Mouse (Mus musculus) brain, embryonic 14.5 days (tissue): ENCODE results near the gene Fam104a. TPM values are rescaled to one million over a fixed set of nuclear protein-coding genes. Genes with fewer than 3 reads are reported as not detected.

Source experiments
- DNase-seq: peaks from one replicate; pipeline ENCODE4 v3.0.0-alpha.2; 2011; ENCODE audit warnings: low read depth
- CTCF ChIP-seq: fragments of 200-500 bp; IDR thresholded peaks from 2 replicates; pipeline ENCODE4 v1.5.1; 2012; ENCODE audit warnings: inconsistent platforms, mild to moderate bottlenecking, moderate library complexity, borderline replicate concordance; ENCODE audit not compliant: insufficient read depth, insufficient read length; ENCODE audit errors: extremely low read depth
- POLR2A ChIP-seq: fragments of 200-500 bp; IDR thresholded peaks from 2 replicates; pipeline ENCODE4 v1.6.1; 2012; ENCODE audit warnings: mild to moderate bottlenecking, inconsistent platforms, borderline replicate concordance; ENCODE audit not compliant: poor library complexity, insufficient read depth, insufficient read length, severe bottlenecking; ENCODE audit errors: extremely low read depth
- polyA plus RNA-seq: library from polyadenylated mRNA; depleted of rRNA; stranded (reverse); fragments of >200 nt; gene quantifications from 2 replicates; pipeline ENCODE4 v1.2.3, GENCODE M21; 2012

Fam104a gene
- polyA plus RNA-seq, 1 experiment: 30.2 TPM

GRCm38 (mm10) chr11:113645181-113645580, 38.8 kb downstream of the Fam104a start:
- TF ChIP-seq POLR2A (no peak), CTCF (no peak)
- DNase-seq: no peak

GRCm38 (mm10) chr11:113638680-113639079, 45.3 kb downstream of the Fam104a start:
- DNase-seq: no peak
- no peak for TF ChIP-seq CTCF

GRCm38 (mm10) chr11:113634699-113635121, 49.2 kb downstream of the Fam104a start:
- TF ChIP-seq POLR2A (no peak), CTCF (no peak)
- peak; percentile 85 for DNase-seq

DNA sequence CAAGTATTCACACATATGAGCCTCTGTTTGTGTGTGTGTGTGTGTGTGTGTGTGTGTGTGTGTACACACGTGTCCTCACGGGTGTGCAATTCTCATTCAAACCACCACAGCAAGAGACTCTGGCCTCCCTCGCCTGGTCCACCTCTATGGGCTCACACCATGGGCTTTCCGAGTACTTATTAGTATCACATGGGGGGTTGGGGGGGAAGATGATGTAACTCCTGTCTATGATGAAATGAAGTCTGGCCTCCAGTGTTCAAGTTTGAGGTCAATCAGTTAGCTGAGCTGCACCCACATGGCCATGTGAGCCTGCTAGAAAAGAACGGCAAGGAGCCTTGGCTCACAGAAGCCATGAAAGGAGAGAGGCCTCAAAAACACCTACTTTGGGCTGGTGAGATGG, 50.6 kb downstream of the Fam104a start:
- TF ChIP-seq POLR2A (no peak), CTCF (no peak)
- DNase-seq: no peak

GRCm38 (mm10) chr11:113632303-113632702, 51.7 kb downstream of the Fam104a start:
- no peak for DNase-seq

GRCm38 (mm10) chr11:113631862-113632261, 52.1 kb downstream of the Fam104a start:
- TF ChIP-seq CTCF (no peak), POLR2A (no peak)
- no peak for DNase-seq

More at GRCm38 (mm10) chr11:113632303-113632702, 51.7 kb downstream of the Fam104a start:
- TF ChIP-seq CTCF (no peak), POLR2A (no peak)

DNA sequence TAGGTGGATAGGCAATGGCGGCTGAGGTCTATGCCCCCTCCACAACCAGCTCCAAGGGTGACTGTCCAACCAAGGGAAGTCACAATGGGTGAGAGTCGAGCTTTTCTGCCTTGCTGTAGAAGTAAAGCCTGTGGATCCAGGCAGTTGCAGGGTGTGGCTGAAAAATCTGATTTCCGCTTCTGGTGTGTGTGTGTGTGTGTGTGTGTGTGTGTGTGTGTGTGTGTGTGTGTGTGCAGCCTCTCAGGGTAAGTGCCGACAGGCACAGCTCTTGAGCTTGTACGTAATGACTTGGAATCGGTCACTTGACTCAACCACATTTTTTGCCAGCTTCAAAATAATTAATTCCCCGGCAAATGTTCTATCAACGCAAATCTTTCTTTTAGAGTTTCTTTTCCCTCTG, 52.7 kb downstream of the Fam104a start:
- DNase-seq: no peak
- no peak for TF ChIP-seq CTCF
- no peak for TF ChIP-seq POLR2A

DNA sequence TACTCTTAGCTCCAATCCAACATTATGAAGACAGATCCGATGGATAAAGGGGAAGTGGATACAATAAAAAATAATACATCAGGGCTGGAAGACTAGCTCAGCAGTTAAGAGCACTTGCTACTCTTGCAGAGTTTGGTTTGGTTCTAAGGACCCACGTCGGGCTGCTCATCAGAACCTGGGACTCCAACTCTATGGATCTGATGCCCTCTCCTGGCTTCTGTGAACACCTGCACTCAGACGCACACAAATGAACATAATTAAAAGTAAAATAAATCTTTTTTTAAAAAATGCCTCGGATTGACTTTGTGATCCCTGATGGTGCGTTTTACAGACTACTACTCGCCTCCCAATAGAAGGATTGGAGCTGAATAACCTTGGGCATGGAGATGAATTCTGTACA, 53.3 kb downstream of the Fam104a start:
- DNase-seq: peak; percentile 67
- no peak for TF ChIP-seq POLR2A
- TF ChIP-seq CTCF: peak; percentile 57; the same call in 1 of the 2 replicates

DNA sequence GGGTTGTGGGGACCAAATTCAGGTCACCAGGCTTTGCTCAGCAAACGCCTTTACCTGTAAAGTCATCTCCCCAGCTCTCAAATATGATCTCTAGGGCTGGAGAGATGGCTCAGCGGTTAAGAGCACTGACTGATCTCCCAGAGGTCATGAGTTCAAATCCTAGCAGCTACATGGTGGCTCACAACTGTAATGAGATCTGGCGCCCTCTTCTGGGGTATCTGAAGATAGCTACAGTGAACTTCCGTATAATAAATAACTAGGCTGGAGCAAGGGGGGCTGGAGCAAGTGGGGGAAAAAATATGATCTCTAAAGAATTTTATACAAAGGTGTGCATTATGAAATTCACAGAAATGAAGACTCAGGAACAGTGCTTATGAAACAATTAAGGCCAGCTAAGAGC, 56.2 kb downstream of the Fam104a start:
- DNase-seq: no peak
- peak; percentile 47; the same call in 1 of the 2 replicates for TF ChIP-seq CTCF
- no peak for TF ChIP-seq POLR2A

- DNase-seq: no peak
- no peak for TF ChIP-seq POLR2A
- TF ChIP-seq CTCF: no peak
Measured at GRCm38 (mm10) chr11:113625437-113625836, 58.5 kb downstream of the Fam104a start.

GRCm38 (mm10) chr11:113622028-113622427, 61.9 kb downstream of the Fam104a start:
- TF ChIP-seq POLR2A (no peak), CTCF (no peak)
- DNase-seq: no peak

GRCm38 (mm10) chr11:113621001-113621400, 63.0 kb downstream of the Fam104a start:
- no peak for DNase-seq
- no peak for TF ChIP-seq CTCF
- TF ChIP-seq POLR2A: no peak
